Mouse (Mus musculus) stomach, postnatal 0 days (tissue): ENCODE data around the gene Ppp2r5c.

Experiments
- CTCF ChIP-seq: IDR thresholded peaks from 2 replicates; pipeline ENCODE4 v1.5.1; 2016; ENCODE audit warnings: antibody characterized with exemption, low read depth, mild to moderate bottlenecking, moderate library complexity
- EP300 ChIP-seq: optimal IDR thresholded peaks from 2 replicates; pipeline ENCODE3; 2016; ENCODE audit warnings: antibody characterized with exemption

DNA sequence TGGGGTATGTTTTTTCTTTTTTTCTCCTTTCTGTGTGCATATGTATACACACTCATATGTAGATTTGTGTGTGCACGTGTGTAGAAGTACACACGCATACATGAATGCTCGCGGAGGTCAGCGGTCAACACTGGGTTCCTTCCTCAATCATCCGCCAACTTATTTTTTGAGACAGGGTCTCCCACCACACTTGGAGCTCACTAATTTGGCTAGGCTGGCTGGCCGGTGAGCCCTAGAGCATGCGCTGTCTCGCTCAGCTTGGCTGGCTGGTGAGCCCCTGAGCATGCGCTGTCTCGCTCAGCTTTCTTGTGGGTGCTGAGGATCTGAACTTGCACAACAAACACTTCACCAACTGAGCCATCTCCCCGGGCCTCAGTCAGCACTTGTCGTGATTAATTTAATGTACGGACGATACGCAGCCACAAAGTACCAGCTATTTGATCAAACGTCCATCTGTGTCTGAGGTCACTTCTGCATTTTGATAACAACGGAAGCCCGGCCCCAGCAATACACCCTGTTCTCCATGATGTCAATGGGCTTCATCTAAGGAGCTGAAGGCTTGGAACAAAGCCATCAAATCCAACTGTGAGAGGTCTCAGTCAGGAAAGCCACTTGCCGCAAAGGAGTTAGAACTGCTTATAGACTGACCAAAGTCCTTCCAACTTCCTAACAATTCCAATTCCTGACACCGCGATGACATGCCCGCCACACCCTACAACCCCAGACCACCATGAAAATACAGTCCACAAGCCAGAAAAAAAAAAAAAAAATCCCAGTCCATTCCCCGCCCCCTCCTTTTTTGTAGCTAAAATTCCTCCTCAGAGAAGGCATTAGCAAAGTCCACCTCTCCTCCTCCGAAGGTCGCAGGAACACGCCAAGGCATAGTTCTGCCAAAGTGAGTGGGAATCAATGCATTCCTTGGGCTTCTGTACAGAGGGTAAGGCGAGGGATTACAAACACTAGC, 29.6 kb upstream of the Ppp2r5c start:
- TF ChIP-seq CTCF, result no peak
- TF ChIP-seq EP300, result no peak
